Mouse (Mus musculus): ENCODE results near the gene Tcaim. TPM values are rescaled to one million over a fixed set of nuclear protein-coding genes. Genes with fewer than 3 reads are reported as not detected.
"Not testable (repeated sequence)": the region's sequence is repeated elsewhere in the genome, so short reads cannot be mapped to it uniquely, and the experiment has no call there.

Gene Tcaim
- polyA plus RNA-seq, 1 experiment from 2014 or later = 5.3 TPM

- Histone ChIP-seq H3K4me1 (replicated peaks) (no peaks in the 10 kb centered on the region), H3K9ac (no peak overlapping the region), H3K27ac (no peak overlapping the region), H3K36me3 (peaks cover 42% of the 10 kb centered on the region), H3K4me3 (no peak overlapping the region), H3K4me2 (no peak overlapping the region), H3K9me3 (replicated peaks) (no peaks in the 10 kb centered on the region), H3K27me3 (no peaks in the 10 kb centered on the region)
- 81% methylated on average over 5 of the region's 5 CpGs for WGBS
- ATAC-seq (replicated peaks; ENCODE audit: insufficient number of reproducible peaks, insufficient read depth, low FRiP score, low read depth) = no peak
Measured at GRCm38 (mm10) chr9:122823374-122824017, 18.2 kb downstream of the Tcaim start.

- Histone ChIP-seq H3K9me3 (replicated peaks) (no peaks in the 10 kb centered on the region), H3K27me3 (no peaks in the 10 kb centered on the region), H3K4me2 (no peak overlapping the region), H3K27ac (no peak overlapping the region), H3K4me1 (replicated peaks) (no peaks in the 10 kb centered on the region), H3K36me3 (peaks cover 37% of the 10 kb centered on the region), H3K9ac (no peak overlapping the region), H3K4me3 (no peak overlapping the region)
- no peak for ATAC-seq (replicated peaks; ENCODE audit: insufficient number of reproducible peaks, insufficient read depth, low FRiP score, low read depth)
- WGBS = 87% methylated on average over 4 of the region's 4 CpGs
Measured at GRCm38 (mm10) chr9:122826743-122827142, 21.4 kb downstream of the Tcaim start.

- Histone ChIP-seq H3K4me2 (no peak overlapping the region), H3K4me1 (replicated peaks) (no peaks in the 10 kb centered on the region), H3K4me3 (no peak overlapping the region), H3K9me3 (replicated peaks) (no peaks in the 10 kb centered on the region), H3K36me3 (peaks cover 29% of the 10 kb centered on the region; the same call in 1 of the 2 replicates), H3K27ac (no peak overlapping the region), H3K27me3 (no peaks in the 10 kb centered on the region), H3K9ac (no peak overlapping the region)
- ATAC-seq (replicated peaks; ENCODE audit: insufficient number of reproducible peaks, insufficient read depth, low FRiP score, low read depth) = no peak
- WGBS = 53% methylated on average over 4 of the region's 4 CpGs
Measured at GRCm38 (mm10) chr9:122829826-122830380, 24.6 kb downstream of the Tcaim start.

GRCm38 (mm10) chr9:122836126-122836525 lies 30.8 kb downstream of the Tcaim start:
- ATAC-seq (replicated peaks; ENCODE audit: insufficient number of reproducible peaks, insufficient read depth, low FRiP score, low read depth) = no peak
- Histone ChIP-seq H3K27me3 (no peaks in the 10 kb centered on the region), H3K4me2 (no peak overlapping the region), H3K27ac (no peak overlapping the region), H3K4me1 (replicated peaks) (peaks cover 19% of the 10 kb centered on the region), H3K9ac (no peak overlapping the region), H3K4me3 (no peak overlapping the region), H3K9me3 (replicated peaks) (no peaks in the 10 kb centered on the region), H3K36me3 (peaks cover 3% of the 10 kb centered on the region; the same call in 1 of the 2 replicates)
- 74% methylated on average over 9 of the region's 9 CpGs for WGBS

GRCm38 (mm10) chr9:122836790-122837189 lies 31.5 kb downstream of the Tcaim start:
- ATAC-seq (replicated peaks; ENCODE audit: insufficient number of reproducible peaks, insufficient read depth, low FRiP score, low read depth) = peak; percentile 55; the same call in 1 of the 2 replicates
- WGBS = 27% methylated on average over 6 of the region's 6 CpGs

GRCm38 (mm10) chr9:122837216-122837615 lies 31.9 kb downstream of the Tcaim start:
- Histone ChIP-seq H3K27me3 (no peaks in the 10 kb centered on the region), H3K27ac (peak overlapping the region; percentile 55), H3K4me2 (no peak overlapping the region), H3K9me3 (replicated peaks) (no peaks in the 10 kb centered on the region), H3K36me3 (peaks cover 3% of the 10 kb centered on the region; the same call in 1 of the 2 replicates), H3K4me3 (no peak overlapping the region), H3K4me1 (replicated peaks) (peaks cover 19% of the 10 kb centered on the region), H3K9ac (no peak overlapping the region)
- WGBS = 68% methylated on average over 4 of the region's 4 CpGs
- peak; percentile 27; the same call in 1 of the 2 replicates for ATAC-seq (replicated peaks; ENCODE audit: insufficient number of reproducible peaks, insufficient read depth, low FRiP score, low read depth)

More at GRCm38 (mm10) chr9:122836790-122837189, 31.5 kb downstream of the Tcaim start:
- H3K9me3 ChIP-seq (replicated peaks) = no peaks in the 10 kb centered on the region
- peak overlapping the region; percentile 55 for H3K27ac ChIP-seq
- H3K9ac ChIP-seq = no peak overlapping the region
- H3K4me1 ChIP-seq (replicated peaks) = peaks cover 19% of the 10 kb centered on the region
- no peak overlapping the region for H3K4me3 ChIP-seq
- peaks cover 3% of the 10 kb centered on the region; the same call in 1 of the 2 replicates for H3K36me3 ChIP-seq
- no peak overlapping the region for H3K4me2 ChIP-seq
- no peaks in the 10 kb centered on the region for H3K27me3 ChIP-seq

- Histone ChIP-seq H3K27me3 (no peaks in the 10 kb centered on the region), H3K4me1 (replicated peaks) (peaks cover 19% of the 10 kb centered on the region), H3K9me3 (replicated peaks) (no peaks in the 10 kb centered on the region), H3K27ac (peak overlapping the region; percentile 55), H3K4me2 (peak overlapping the region; percentile 38), H3K4me3 (peak overlapping the region; percentile 5; the same call in 1 of the 2 replicates), H3K9ac (no peak overlapping the region), H3K36me3 (peaks cover 1% of the 10 kb centered on the region; the same call in 1 of the 2 replicates)
- ATAC-seq (replicated peaks; ENCODE audit: insufficient number of reproducible peaks, insufficient read depth, low FRiP score, low read depth) = no peak; the same call in 1 of the 2 replicates
- 26% methylated on average over 16 of the region's 16 CpGs for WGBS
Measured at GRCm38 (mm10) chr9:122837680-122838079, 32.3 kb downstream of the Tcaim start.

GRCm38 (mm10) chr9:122843760-122844159 lies 38.4 kb downstream of the Tcaim start, which contains the start of gene Gm35549:
Gene Gm35549 (minus strand): TSS chr9:122844035.
- WGBS = 81% methylated on average over 3 of the region's 3 CpGs
- H3K9me3 ChIP-seq (replicated peaks) = no peaks in the 10 kb centered on the region
- no peak within 1 kb of the TSS for H3K9ac ChIP-seq
- peaks cover 6% of the 10 kb centered on the region; the same call in 1 of the 2 replicates for H3K36me3 ChIP-seq
- no peak within 1 kb of the TSS for H3K27ac ChIP-seq
- H3K27me3 ChIP-seq = no peaks in the 10 kb centered on the region
- ATAC-seq (replicated peaks; ENCODE audit: insufficient number of reproducible peaks, insufficient read depth, low FRiP score, low read depth) = no peak; the same call in 1 of the 2 replicates
- H3K4me3 ChIP-seq = no peak within 1 kb of the TSS
- no peaks in the 10 kb centered on the region for H3K4me1 ChIP-seq (replicated peaks)
- H3K4me2 ChIP-seq = no peak within 1 kb of the TSS

GRCm38 (mm10) chr9:122845621-122846020 lies 40.3 kb downstream of the Tcaim start:
- Histone ChIP-seq H3K9me3 (replicated peaks) (no peaks in the 10 kb centered on the region), H3K27ac (no peak overlapping the region), H3K9ac (no peak overlapping the region), H3K4me2 (no peak overlapping the region), H3K36me3 (peaks cover 24% of the 10 kb centered on the region), H3K4me1 (replicated peaks) (no peaks in the 10 kb centered on the region), H3K4me3 (no peak overlapping the region), H3K27me3 (no peaks in the 10 kb centered on the region)
- 77% methylated on average over 3 of the region's 3 CpGs for WGBS
- no peak for ATAC-seq (replicated peaks; ENCODE audit: insufficient number of reproducible peaks, insufficient read depth, low FRiP score, low read depth)

GRCm38 (mm10) chr9:122846156-122846555 lies 40.8 kb downstream of the Tcaim start:
- H3K9me3 ChIP-seq (replicated peaks) = no peaks in the 10 kb centered on the region
- ATAC-seq (replicated peaks; ENCODE audit: insufficient number of reproducible peaks, insufficient read depth, low FRiP score, low read depth) = no peak
- no peak overlapping the region for H3K4me2 ChIP-seq
- no peak overlapping the region for H3K27ac ChIP-seq
- peaks cover 29% of the 10 kb centered on the region for H3K36me3 ChIP-seq
- no peaks in the 10 kb centered on the region for H3K27me3 ChIP-seq
- no peak overlapping the region for H3K9ac ChIP-seq
- H3K4me3 ChIP-seq = no peak overlapping the region
- no peaks in the 10 kb centered on the region for H3K4me1 ChIP-seq (replicated peaks)

- H3K36me3 ChIP-seq = peaks cover 46% of the 10 kb centered on the region
- not testable (repeated sequence) for H3K9me3 ChIP-seq (replicated peaks); H3K4me1 ChIP-seq (replicated peaks); H3K9ac ChIP-seq; ATAC-seq (replicated peaks; ENCODE audit: insufficient number of reproducible peaks, insufficient read depth, low FRiP score, low read depth); H3K4me3 ChIP-seq; H3K4me2 ChIP-seq; H3K27me3 ChIP-seq; H3K27ac ChIP-seq
- WGBS = 63% methylated on average over 8 of the region's 8 CpGs
Measured at GRCm38 (mm10) chr9:122847811-122848311, 42.5 kb downstream of the Tcaim start.

All from heart, embryonic 15.5 days (tissue).